Mouse (Mus musculus): ENCODE data around the gene Neurl2. TPM values are rescaled to one million over a fixed set of nuclear protein-coding genes. Genes with fewer than 3 reads are reported as not detected.
"Not testable (repeated sequence)": the region's sequence is repeated elsewhere in the genome, so short reads cannot be mapped to it uniquely, and the experiment has no call there.

Gene Neurl2
- polyA plus RNA-seq, 1 experiment: 31.7 TPM

DNA sequence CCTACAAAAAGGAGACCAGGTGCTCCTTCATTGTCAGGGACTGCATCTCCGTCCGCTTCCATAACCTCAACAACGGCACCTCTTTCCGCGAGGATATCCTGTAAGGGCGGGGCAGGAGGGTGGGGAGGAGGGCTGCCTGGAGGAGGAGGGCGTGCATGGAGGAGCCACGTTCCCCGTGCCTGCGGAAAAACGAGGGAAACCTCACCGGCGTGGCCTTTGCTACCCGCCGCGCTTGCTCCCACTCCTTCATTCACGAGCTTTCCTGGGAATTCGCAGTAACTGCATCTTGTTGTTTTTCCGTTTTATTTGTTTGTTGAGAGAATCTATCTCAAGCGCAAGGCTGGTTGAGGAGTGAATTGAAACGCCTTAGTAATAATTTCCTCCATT is 27.9 kb downstream of the Neurl2 start:
- peak overlapping the region; percentile 94 for H3K27ac ChIP-seq (ENCODE audit: control insufficient read depth, insufficient read depth, low read length)
- peaks cover 14% of the 10 kb centered on the region for H3K4me1 ChIP-seq (replicated peaks; ENCODE audit: control insufficient read depth, insufficient read depth, low read length)
- H3K36me3 ChIP-seq (ENCODE audit: control insufficient read depth, insufficient read depth, low read length): peaks cover 4% of the 10 kb centered on the region; the same call in 1 of the 2 replicates
- WGBS: 2% methylated on average over 21 of the region's 21 CpGs
- no peaks in the 10 kb centered on the region for H3K27me3 ChIP-seq (ENCODE audit: control insufficient read depth, insufficient read depth, low read length)
- no peak for DNase-seq
- H3K4me3 ChIP-seq (ENCODE audit: control insufficient read depth, insufficient read depth, low read length): peak overlapping the region; percentile 90
- TF ChIP-seq CTCF (IDR thresholded peaks at IDR 0.05; ENCODE audit: borderline replicate concordance, control insufficient read depth, extremely low read depth, insufficient read depth, low read length, poor library complexity) (no peak), POLR2A (IDR thresholded peaks at IDR 0.05; ENCODE audit: control insufficient read depth, extremely low read depth, insufficient read depth, low read length, poor library complexity) (no peak)

DNA sequence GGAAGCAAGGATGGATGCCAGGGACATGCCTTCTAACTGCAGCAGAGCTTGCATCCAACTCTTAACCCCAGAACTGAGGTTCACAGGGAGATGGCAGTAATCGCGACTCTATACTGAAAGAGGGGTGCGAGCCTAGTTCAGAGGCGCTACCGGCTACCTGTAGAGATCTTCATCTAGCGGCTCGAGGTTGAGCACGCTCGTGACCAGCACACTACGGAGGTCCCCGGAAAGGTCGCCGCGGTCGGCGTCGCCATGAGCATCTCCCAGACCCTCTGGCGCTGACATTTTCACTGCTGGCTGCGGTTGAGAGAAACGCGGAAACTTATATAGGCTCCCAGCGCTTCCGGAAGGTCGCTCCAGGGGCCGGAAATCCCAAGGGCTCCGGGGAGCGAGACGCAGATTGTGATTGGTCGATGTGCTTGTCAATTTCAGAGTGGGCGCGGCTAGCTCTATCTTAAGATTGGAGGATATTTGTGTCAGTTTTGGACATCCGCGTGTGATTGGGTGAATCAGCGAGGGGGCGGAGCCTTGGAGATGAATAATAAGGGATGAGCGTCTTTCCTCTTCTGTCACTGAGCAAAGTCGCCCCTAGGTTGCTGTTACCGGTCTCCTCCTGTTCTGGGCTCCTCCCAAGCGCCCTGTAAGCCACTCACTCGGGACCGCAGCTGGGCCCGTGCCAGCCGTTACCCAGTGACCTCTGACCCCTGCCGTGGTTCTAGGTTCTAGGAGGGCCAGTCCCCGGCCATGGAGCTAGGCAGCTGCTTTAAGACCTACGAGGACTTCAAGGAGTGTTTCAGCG is 28.5 kb downstream of the Neurl2 start, which contains the start of the genes Acot8 and Zswim3:
Gene Acot8 (minus strand): TSS at position 350 of the 799 bp plus-strand sequence.
Gene Zswim3 (plus strand): TSS at position 566 of the 799 bp plus-strand sequence.
- Histone ChIP-seq H3K4me1 (replicated peaks; ENCODE audit: control insufficient read depth, insufficient read depth, low read length) (peaks cover 14% of the 10 kb centered on the region), H3K27me3 (ENCODE audit: control insufficient read depth, insufficient read depth, low read length) (no peaks in the 10 kb centered on the region), H3K4me3 (ENCODE audit: control insufficient read depth, insufficient read depth, low read length) (peak within 1 kb of the TSS; percentile 91), H3K27ac (ENCODE audit: control insufficient read depth, insufficient read depth, low read length) (peak within 1 kb of the TSS; percentile 94), H3K36me3 (ENCODE audit: control insufficient read depth, insufficient read depth, low read length) (peaks cover 4% of the 10 kb centered on the region; the same call in 1 of the 2 replicates)
- under 1% methylated on average over 47 of the region's 47 CpGs for WGBS
- peak; percentile 99 for DNase-seq
- TF ChIP-seq POLR2A (IDR thresholded peaks at IDR 0.05; ENCODE audit: control insufficient read depth, extremely low read depth, insufficient read depth, low read length, poor library complexity): peak; percentile 93
- no peak for TF ChIP-seq CTCF (IDR thresholded peaks at IDR 0.05; ENCODE audit: borderline replicate concordance, control insufficient read depth, extremely low read depth, insufficient read depth, low read length, poor library complexity)

DNA sequence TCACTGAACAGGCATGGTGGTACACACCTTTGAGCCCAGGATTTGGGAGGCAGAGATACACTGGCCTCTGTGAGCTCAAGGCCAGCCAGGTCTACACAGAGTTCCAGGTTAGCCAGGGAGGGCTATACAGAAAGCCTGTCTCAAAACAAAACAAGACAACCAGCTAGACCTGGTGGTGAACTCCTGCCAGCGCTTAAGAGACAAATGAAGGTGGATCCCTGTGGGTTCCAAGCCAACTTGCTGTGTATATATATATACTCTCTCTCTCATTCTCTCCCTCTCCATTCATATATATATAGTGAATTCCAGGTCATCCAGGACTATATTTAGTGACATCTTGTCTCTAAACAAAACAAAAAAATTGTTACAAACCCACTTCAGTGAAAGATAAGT is 29.3 kb downstream of the Neurl2 start:
- DNase-seq: no peak
- WGBS: 68% methylated on average over 1 of the region's 1 CpGs
- H3K36me3 ChIP-seq (ENCODE audit: control insufficient read depth, insufficient read depth, low read length): no peaks in the 10 kb centered on the region; the same call in 1 of the 2 replicates
- TF ChIP-seq POLR2A (IDR thresholded peaks at IDR 0.05; ENCODE audit: control insufficient read depth, extremely low read depth, insufficient read depth, low read length, poor library complexity) (no peak), CTCF (IDR thresholded peaks at IDR 0.05; ENCODE audit: borderline replicate concordance, control insufficient read depth, extremely low read depth, insufficient read depth, low read length, poor library complexity) (no peak)
- H3K27me3 ChIP-seq (ENCODE audit: control insufficient read depth, insufficient read depth, low read length): no peaks in the 10 kb centered on the region
- H3K4me1 ChIP-seq (replicated peaks; ENCODE audit: control insufficient read depth, insufficient read depth, low read length): peaks cover 14% of the 10 kb centered on the region
- H3K27ac ChIP-seq (ENCODE audit: control insufficient read depth, insufficient read depth, low read length): no peak overlapping the region
- H3K4me3 ChIP-seq (ENCODE audit: control insufficient read depth, insufficient read depth, low read length): peak overlapping the region; percentile 91; the same call in 1 of the 2 replicates

DNA sequence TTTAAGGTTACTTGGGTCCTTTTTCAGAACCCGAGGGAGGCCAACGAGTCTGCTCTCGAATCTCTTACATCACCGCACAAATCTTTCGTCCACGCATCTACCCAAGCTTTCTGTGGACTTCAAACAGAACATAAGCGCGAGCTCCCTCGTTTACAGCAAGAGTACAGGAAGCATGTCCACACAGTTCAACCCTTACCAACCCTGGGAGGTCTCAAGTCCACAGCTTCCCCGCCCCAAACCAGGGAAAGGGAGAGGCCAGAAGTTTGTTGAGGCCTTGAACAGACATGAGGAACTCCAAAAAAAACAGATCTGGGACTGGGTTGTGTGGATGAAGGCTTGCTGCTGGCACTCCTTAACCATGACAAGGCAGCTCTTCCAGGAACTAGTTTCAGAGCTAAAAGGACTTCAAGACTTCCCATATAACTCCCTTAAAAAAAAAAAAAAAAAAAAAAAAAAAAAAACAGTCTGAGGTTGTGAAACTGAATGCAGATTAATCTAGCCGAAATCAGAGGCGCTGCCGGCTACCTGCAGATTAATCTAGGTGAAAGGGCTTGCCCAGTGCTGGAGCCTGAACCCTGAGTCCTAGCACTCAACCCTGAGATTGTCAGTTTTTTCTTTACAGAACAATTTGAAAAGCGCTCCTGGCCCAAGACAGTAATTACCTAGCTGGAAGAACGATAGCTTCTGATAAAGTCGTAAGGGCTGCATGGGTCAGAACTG is 29.9 kb downstream of the Neurl2 start:
- no peak for DNase-seq
- 91% methylated on average over 16 of the region's 16 CpGs for WGBS
- Histone ChIP-seq H3K27me3 (ENCODE audit: control insufficient read depth, insufficient read depth, low read length) (no peaks in the 10 kb centered on the region), H3K4me3 (ENCODE audit: control insufficient read depth, insufficient read depth, low read length) (no peak overlapping the region), H3K4me1 (replicated peaks; ENCODE audit: control insufficient read depth, insufficient read depth, low read length) (peaks cover 14% of the 10 kb centered on the region), H3K36me3 (ENCODE audit: control insufficient read depth, insufficient read depth, low read length) (no peaks in the 10 kb centered on the region; the same call in 1 of the 2 replicates), H3K27ac (ENCODE audit: control insufficient read depth, insufficient read depth, low read length) (no peak overlapping the region)
- TF ChIP-seq CTCF (IDR thresholded peaks at IDR 0.05; ENCODE audit: borderline replicate concordance, control insufficient read depth, extremely low read depth, insufficient read depth, low read length, poor library complexity) (no peak), POLR2A (IDR thresholded peaks at IDR 0.05; ENCODE audit: control insufficient read depth, extremely low read depth, insufficient read depth, low read length, poor library complexity) (no peak)

DNA sequence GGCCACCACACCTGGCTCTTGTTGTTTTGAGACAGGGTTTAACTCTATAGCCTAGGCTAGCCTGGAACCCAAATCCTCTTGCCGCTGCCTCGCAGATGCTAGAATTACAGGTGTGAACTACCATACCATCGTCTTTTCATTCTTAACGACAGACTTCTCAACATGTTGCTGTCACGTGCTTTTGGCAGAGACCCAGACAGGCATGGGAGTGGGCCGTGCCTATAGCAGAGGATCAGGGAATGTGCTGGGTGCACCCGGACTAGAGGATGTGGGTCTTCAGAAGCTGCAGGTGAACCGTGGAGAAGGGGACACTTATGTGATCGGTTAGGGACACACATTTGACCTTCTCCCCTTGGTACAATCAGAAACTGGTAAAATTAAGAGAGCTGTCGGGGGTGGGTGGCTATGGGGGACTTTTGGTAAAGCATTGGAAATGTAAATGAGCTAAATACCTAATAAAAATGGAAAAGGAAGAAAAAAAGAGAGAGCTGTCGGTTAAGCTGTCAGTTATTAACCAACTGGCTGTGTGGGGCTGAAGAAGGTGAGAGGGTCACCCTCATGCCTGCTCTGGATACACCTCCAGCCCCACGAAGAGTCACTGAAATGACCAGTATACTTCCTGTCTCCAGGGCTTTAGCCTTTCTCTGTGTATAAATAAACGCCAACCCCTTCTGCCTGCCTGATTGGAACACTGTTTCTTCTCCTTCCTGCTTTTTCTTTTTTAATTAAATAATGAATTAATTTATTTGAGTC is 32.8 kb downstream of the Neurl2 start:
- Histone ChIP-seq H3K27ac (ENCODE audit: control insufficient read depth, insufficient read depth, low read length) (no peak overlapping the region), H3K4me1 (replicated peaks; ENCODE audit: control insufficient read depth, insufficient read depth, low read length) (peaks cover 9% of the 10 kb centered on the region)
- 96% methylated on average over 13 of the region's 13 CpGs for WGBS

DNA sequence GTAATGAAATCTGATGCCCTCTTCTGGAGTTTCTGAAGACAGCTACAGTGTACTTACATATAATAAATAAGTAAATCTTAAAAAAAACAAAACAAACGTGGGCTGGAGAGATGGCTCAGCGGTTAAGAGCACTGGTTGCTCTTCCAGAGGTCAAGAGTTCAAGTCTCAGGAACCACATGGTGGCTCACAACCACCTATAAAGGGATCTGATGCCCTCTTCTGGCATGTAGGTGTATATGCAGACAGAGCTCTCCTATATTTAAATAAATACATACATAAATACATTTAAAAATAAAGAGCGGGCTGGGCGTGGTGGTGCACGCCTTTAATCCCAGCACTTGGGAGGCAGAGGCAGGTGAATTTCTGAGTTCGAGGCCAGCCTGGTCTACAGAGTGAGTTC is 34.7 kb downstream of the Neurl2 start:
- peaks cover 22% of the 10 kb centered on the region for H3K36me3 ChIP-seq (ENCODE audit: control insufficient read depth, insufficient read depth, low read length)
- WGBS: 87% methylated on average over 6 of the region's 6 CpGs
- not testable (repeated sequence) for H3K4me3 ChIP-seq (ENCODE audit: control insufficient read depth, insufficient read depth, low read length); DNase-seq; H3K27ac ChIP-seq (ENCODE audit: control insufficient read depth, insufficient read depth, low read length); H3K4me1 ChIP-seq (replicated peaks; ENCODE audit: control insufficient read depth, insufficient read depth, low read length); H3K27me3 ChIP-seq (ENCODE audit: control insufficient read depth, insufficient read depth, low read length)

More for the DNA sequence above, 32.8 kb downstream of the Neurl2 start:
- Histone ChIP-seq H3K27me3 (ENCODE audit: control insufficient read depth, insufficient read depth, low read length) (no peaks in the 10 kb centered on the region), H3K4me3 (ENCODE audit: control insufficient read depth, insufficient read depth, low read length) (no peak overlapping the region), H3K36me3 (ENCODE audit: control insufficient read depth, insufficient read depth, low read length) (peaks cover 12% of the 10 kb centered on the region)
- no peak for TF ChIP-seq POLR2A (IDR thresholded peaks at IDR 0.05; ENCODE audit: control insufficient read depth, extremely low read depth, insufficient read depth, low read length, poor library complexity)
- no peak for TF ChIP-seq CTCF (IDR thresholded peaks at IDR 0.05; ENCODE audit: borderline replicate concordance, control insufficient read depth, extremely low read depth, insufficient read depth, low read length, poor library complexity)
- DNase-seq: no peak
